Mouse (Mus musculus) myocyte (in vitro differentiated cells): Measurements from ENCODE around the gene Pglyrp2.

ENCODE experiments used
- CEBPB ChIP-seq: IDR thresholded peaks from 2 replicates; pipeline ENCODE4 v1.6.1; 2011; ENCODE audit warnings: mild to moderate bottlenecking, moderate library complexity; ENCODE audit not compliant: poor library complexity, insufficient read depth, severe bottlenecking
- MAX ChIP-seq: IDR thresholded peaks from one replicate; pipeline ENCODE4 v1.6.1; 2011; ENCODE audit warnings: low read depth, mild to moderate bottlenecking, control low read depth
- MYOD1 ChIP-seq, 3 experiments: IDR thresholded peaks; one replicate each; pipeline ENCODE4 v1.6.1; 2011; ENCODE audit warnings: control low read depth in 2 of 3, low read depth in 2 of 3, mild to moderate bottlenecking in 2 of 3, moderate library complexity in 1 of 3; ENCODE audit not compliant: insufficient read length in 2 of 3, control insufficient read depth in 1 of 3
- POLR2A ChIP-seq: IDR thresholded peaks from one replicate; pipeline ENCODE4 v1.6.1; 2011; ENCODE audit warnings: low read depth, mild to moderate bottlenecking, control low read depth, moderate library complexity; ENCODE audit not compliant: insufficient read length
- SRF ChIP-seq: IDR thresholded peaks from one replicate; pipeline ENCODE4 v1.6.1; 2011; ENCODE audit warnings: low read depth; ENCODE audit not compliant: control insufficient read depth, insufficient read length
- TCF12 ChIP-seq: IDR thresholded peaks from one replicate; pipeline ENCODE4 v1.6.1; 2011; ENCODE audit warnings: mild to moderate bottlenecking, control low read depth; ENCODE audit not compliant: poor library complexity, insufficient read depth, severe bottlenecking
- USF1 ChIP-seq: IDR thresholded peaks from one replicate; pipeline ENCODE4 v1.6.1; 2011; ENCODE audit warnings: low read depth, mild to moderate bottlenecking, control low read depth, moderate library complexity

- no peak for TF ChIP-seq USF1
- TF ChIP-seq POLR2A = no peak
- no peak for TF ChIP-seq MAX
- no peak for TF ChIP-seq CEBPB
- no peak for TF ChIP-seq SRF
- TF ChIP-seq MYOD1 (IDR thresholded peaks at IDR 0.05; ENCODE audit: control insufficient read depth in 1 of 3, insufficient read length in 2 of 3, low read depth in 2 of 3) = no peak
- TF ChIP-seq TCF12 = no peak
These were observed 45.2 kb downstream of the Pglyrp2 start for GRCm38 (mm10) chr17:32378786-32379185.
